Mouse (Mus musculus): ENCODE measurements at regions not wholly inside any gene's neighbourhood (a gene's known extent, or its start where the extent isn't known, plus 50 kb on each side); places are given as distances from the start of the nearest gene placed in this dataset.

- peaks cover 3 to 24% of the 10 kb centered on the region in 2 experiments; a peak in 3 of 4 replicates for H3K4me1 ChIP-seq (ENCODE audit: control insufficient read depth in 1 of 2, insufficient read depth in 2 of 2)
- no peaks in the 10 kb centered on the region for H3K36me3 ChIP-seq (replicated peaks in 1 of 2; ENCODE audit: control insufficient read depth in 1 of 2, insufficient read depth in 1 of 2, low read length in 1 of 2)
- TF ChIP-seq RCOR1 (conservative IDR thresholded peaks at IDR 0.05; ENCODE audit: low read depth, low read length) (no peak), KAT2A (IDR thresholded peaks at IDR 0.05; ENCODE audit: insufficient replicate concordance, low read length) (no peak), TCF12 (IDR thresholded peaks at IDR 0.05; ENCODE audit: low read depth, low read length) (no peak), E2F4 (IDR thresholded peaks at IDR 0.05; ENCODE audit: insufficient replicate concordance, low read depth, low read length) (no peak), GABPA (IDR thresholded peaks at IDR 0.05; ENCODE audit: insufficient replicate concordance, low read depth, low read length) (no peak), JUN (IDR thresholded peaks at IDR 0.05; ENCODE audit: insufficient read depth, low read depth, low read length) (no peak), UBTF (IDR thresholded peaks at IDR 0.05; ENCODE audit: low read depth, low read length) (no peak), HCFC1 (IDR thresholded peaks at IDR 0.05; ENCODE audit: low read depth, low read length) (no peak), POLR2A (IDR thresholded peaks at IDR 0.05; ENCODE audit: low read depth, low read length) (no peak)
- dilution Hi-C loops (cut with MboI; ENCODE audit: extremely low pct_ligation_motif_present, extremely low pct_unique_long_range_greater_than_20kb, low sequenced_read_pairs) = no loop called here
- no peak for DNase-seq (ENCODE audit: extremely low read depth)
- no peak overlapping the region for H3K4me2 ChIP-seq (ENCODE audit: insufficient read depth, low read depth, poor library complexity, severe bottlenecking)
- no peak overlapping the region for H3K9ac ChIP-seq (ENCODE audit: insufficient read depth, low read depth)
- H3K9me3 ChIP-seq (replicated peaks; ENCODE audit: low read length) = no peaks in the 10 kb centered on the region
- no peak overlapping the region for H3K4me3 ChIP-seq (replicated peaks in 1 of 3; ENCODE audit: low read depth in 2 of 3, low read length in 2 of 3, poor library complexity in 1 of 3)
- no peaks in the 10 kb centered on the region for H3K79me2 ChIP-seq (replicated peaks; ENCODE audit: control insufficient read depth, extremely low read depth, insufficient read depth, poor library complexity, severe bottlenecking)
- no peak overlapping the region for H3K27ac ChIP-seq (ENCODE audit: insufficient read depth, low read depth)
- no peaks in the 10 kb centered on the region for H3K27me3 ChIP-seq (replicated peaks)
- in situ Hi-C loops (cut with MboI; ENCODE audit: low pct_ligation_motif_present, low pct_unique_long_range_greater_than_20kb, low sequenced_read_pairs) = no loop called here
Observed at GRCm38 (mm10) chr9:30539858-30540257, 113.0 kb downstream of the Snx19 start.

- in situ Hi-C loops (cut with MboI; ENCODE audit: low pct_ligation_motif_present, low pct_unique_long_range_greater_than_20kb, low sequenced_read_pairs) (no loop called here), dilution Hi-C loops (cut with MboI; ENCODE audit: extremely low pct_ligation_motif_present, extremely low pct_unique_long_range_greater_than_20kb, low sequenced_read_pairs) (no loop called here)
- Histone ChIP-seq H3K27me3 (replicated peaks) (no peaks in the 10 kb centered on the region), H3K4me2 (ENCODE audit: insufficient read depth, low read depth, poor library complexity, severe bottlenecking) (no peak overlapping the region), H3K27ac (ENCODE audit: insufficient read depth, low read depth) (no peak overlapping the region), H3K9ac (ENCODE audit: insufficient read depth, low read depth) (no peak overlapping the region), H3K79me2 (replicated peaks; ENCODE audit: control insufficient read depth, extremely low read depth, insufficient read depth, poor library complexity, severe bottlenecking) (no peaks in the 10 kb centered on the region), H3K4me1 (ENCODE audit: control insufficient read depth in 1 of 2, insufficient read depth in 2 of 2) (peaks cover 2 to 24% of the 10 kb centered on the region in 2 experiments; a peak in 3 of 4 replicates), H3K36me3 (replicated peaks in 1 of 2; ENCODE audit: control insufficient read depth in 1 of 2, insufficient read depth in 1 of 2, low read length in 1 of 2) (no peaks in the 10 kb centered on the region), H3K4me3 (replicated peaks in 1 of 3; ENCODE audit: low read depth in 2 of 3, low read length in 2 of 3, poor library complexity in 1 of 3) (no peak overlapping the region), H3K9me3 (replicated peaks; ENCODE audit: low read length) (no peaks in the 10 kb centered on the region)
- TF ChIP-seq KAT2A (IDR thresholded peaks at IDR 0.05; ENCODE audit: insufficient replicate concordance, low read length) (no peak), IRF4 (IDR thresholded peaks at IDR 0.05; ENCODE audit: low read depth, low read length) (no peak), E2F4 (IDR thresholded peaks at IDR 0.05; ENCODE audit: insufficient replicate concordance, low read depth, low read length) (no peak), TCF12 (IDR thresholded peaks at IDR 0.05; ENCODE audit: low read depth, low read length) (no peak), MEF2A (IDR thresholded peaks at IDR 0.05; ENCODE audit: borderline replicate concordance, low read depth, low read length) (no peak), ETS1 (conservative IDR thresholded peaks at IDR 0.05; ENCODE audit: low read depth, low read length) (no peak), EP300 (IDR thresholded peaks at IDR 0.05; ENCODE audit: low read length) (no peak), RAD21 (IDR thresholded peaks at IDR 0.05; ENCODE audit: low read depth, low read length) (no peak), CTCF (conservative IDR thresholded peaks at IDR 0.05 in 1 of 2, IDR thresholded peaks at IDR 0.05 in 1 of 2; ENCODE audit: low read depth in 2 of 2, low read length in 2 of 2) (no peak), POLR2AphosphoS2 (IDR thresholded peaks at IDR 0.05; ENCODE audit: low read depth, low read length) (no peak), HCFC1 (IDR thresholded peaks at IDR 0.05; ENCODE audit: low read depth, low read length) (no peak), UBTF (IDR thresholded peaks at IDR 0.05; ENCODE audit: low read depth, low read length) (no peak), ZNF384 (IDR thresholded peaks at IDR 0.05; ENCODE audit: low read depth, low read length) (no peak)
- no peak for DNase-seq (ENCODE audit: extremely low read depth)
Observed at GRCm38 (mm10) chr9:30536508-30537100, 109.7 kb downstream of the Snx19 start.

Data from CH12.LX (cell line).